Mouse (Mus musculus) heart, adult 8-10 months (tissue): ENCODE data around the gene Zfp53. TPM values are rescaled to one million over a fixed set of nuclear protein-coding genes. Genes with fewer than 3 reads are reported as not detected.
"Not testable (repeated sequence)": the region's sequence is repeated elsewhere in the genome, so short reads cannot be mapped to it uniquely, and the experiment has no call there.

Source experiments
- DNase-seq: peaks from one replicate; pipeline ENCODE4 v3.0.0; 2022; ENCODE audit warnings: low spot score
- total RNA-seq, 4 experiments: library from RNA; stranded (reverse); gene quantifications; 2 replicates each; pipeline ENCODE4 v1.2.4; 2022

The Zfp53 gene
- total RNA-seq = 1 to 10 TPM; 1.8 to 3.1 (median 2.4) TPM

DNA sequence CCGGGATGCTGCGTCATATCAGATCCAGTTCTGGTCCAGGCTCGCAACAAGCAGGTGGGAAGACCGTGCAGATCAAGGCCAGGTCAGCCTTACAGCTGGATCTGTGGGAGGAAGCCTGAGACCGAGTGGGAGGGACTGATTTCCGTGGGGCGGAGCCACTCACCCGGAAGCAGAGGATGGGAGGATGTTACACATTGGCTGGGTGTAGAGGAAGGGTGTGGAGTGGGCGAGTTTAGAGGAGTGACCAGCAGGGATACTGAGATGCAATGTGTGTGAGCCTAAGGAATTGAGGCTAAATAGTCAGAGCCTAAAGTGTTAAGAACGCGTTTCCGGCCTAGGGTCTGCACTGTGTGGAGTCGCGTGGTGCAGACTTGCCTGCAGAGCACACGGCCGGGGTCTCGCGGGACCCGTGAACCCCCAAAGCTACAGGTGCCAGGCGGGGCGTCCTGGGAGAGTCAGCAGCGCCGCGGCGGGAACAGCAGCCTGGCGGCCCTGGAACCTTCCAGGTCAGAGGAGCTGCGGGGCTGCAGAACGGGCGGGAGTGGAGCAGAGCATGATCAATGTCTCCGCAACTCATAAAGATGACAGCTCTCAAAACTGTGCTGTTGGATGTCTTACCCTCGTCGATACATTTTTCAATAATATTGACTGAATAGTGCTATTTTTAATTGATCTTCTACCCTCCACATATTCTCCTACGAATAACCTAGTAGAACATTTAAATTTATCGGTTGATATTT is at the start of gene Zfp53:
TSS of gene Zfp53 (plus strand) at position 239 of the 740 bp plus-strand sequence.
- DNase-seq = peak; percentile 93

DNA sequence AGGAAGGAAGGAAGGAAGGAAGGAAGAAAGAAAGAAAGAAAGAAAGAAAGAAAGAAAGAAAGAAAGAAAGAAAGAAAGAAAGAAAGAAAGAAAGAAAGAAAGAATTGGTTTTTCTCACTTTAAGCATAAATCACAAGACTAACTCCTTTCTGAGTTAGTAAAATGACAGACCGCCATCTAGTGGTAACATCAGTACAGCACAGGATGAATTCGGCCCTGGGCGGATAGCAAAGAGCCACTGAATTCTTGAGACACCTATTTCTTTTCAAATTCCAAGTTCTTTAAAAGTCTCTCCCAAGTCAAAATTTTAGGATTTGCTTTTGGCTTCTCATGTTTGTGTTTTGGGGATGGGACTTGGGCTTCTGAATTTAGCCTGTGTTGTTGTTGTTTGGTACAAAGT is 39.1 kb upstream of the Zfp53 start:
- DNase-seq = peak; percentile 89

DNA sequence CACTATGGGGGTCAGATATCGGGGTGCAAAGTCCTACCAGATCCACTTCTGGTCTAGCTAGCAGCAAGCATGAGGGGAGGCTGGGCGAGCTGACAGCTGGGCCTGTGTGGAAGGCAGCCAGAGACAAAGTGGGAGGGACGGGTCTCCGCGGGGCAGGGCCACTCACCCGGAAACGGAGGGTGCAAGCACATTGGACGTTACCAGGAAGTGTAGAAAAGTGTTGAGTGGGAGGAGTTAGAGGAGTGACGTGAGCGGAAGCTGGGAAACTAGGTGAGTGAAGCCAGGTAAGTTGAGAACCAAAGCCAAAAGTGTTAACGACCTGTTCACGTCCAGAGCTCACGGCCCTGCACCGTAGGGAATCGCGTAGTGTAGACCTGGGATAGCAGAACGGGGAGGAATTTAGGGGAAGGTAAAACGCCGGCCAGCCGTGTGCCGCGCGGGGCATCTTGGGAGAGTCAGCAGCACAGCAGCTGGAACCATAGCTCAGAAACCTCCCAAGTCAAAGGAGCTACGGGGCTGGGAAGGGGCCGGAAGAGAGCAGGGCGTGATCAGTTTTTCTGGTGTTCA is 38.6 kb upstream of the Zfp53 start, which contains the start of gene Zfp51:
TSS of gene Zfp51 (plus strand) at position 237 of the 567 bp plus-strand sequence.
- DNase-seq = peak; percentile 96

DNA sequence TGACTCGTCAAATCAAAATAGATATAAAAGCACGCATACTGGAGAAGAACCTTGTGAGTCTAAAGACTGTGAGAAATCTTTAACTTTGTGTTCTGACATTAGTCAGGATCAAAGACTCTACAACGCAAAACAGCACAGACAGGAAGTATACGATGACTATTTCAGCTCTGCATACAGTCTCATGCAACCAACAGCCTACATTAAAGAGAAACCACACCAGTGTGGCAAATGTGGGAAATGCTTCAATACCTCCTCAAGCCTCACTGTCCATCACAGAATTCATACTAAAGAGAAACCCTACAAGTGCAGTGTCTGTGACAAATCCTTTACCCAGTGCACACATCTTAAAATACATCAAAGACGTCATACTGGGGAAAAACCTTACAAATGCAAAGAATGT is 25.2 kb upstream of the Zfp53 start:
- no peak for DNase-seq

DNA sequence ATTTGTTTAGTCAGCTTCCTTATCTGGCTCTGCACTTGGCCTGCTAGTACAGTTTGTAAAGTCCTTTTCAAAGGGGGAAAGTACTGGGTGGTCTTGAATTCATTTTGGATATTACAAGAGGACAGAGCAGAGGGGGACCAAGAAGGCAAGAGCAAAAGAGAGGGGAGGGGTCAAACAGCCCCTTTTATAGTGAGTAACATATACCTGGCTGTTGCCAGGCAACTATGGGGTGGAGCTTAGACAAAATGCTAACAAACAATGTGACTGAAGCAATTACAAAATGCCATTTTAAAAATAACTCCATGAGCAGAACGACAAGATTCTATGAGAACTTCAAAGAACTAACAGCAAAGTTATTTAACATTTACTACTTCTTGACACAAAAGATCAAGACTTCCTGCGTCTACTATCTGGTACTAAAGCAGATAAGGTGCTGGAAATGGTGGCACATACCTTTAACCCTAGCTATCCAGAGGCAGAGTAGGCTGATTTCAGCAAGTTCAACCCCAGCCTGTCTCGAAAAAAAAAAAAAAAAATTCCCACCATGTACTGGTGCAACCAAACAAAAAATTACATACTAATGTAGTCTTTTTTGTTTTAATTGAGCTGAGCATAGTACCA is 16.7 kb upstream of the Zfp53 start:
- DNase-seq = no peak

DNA sequence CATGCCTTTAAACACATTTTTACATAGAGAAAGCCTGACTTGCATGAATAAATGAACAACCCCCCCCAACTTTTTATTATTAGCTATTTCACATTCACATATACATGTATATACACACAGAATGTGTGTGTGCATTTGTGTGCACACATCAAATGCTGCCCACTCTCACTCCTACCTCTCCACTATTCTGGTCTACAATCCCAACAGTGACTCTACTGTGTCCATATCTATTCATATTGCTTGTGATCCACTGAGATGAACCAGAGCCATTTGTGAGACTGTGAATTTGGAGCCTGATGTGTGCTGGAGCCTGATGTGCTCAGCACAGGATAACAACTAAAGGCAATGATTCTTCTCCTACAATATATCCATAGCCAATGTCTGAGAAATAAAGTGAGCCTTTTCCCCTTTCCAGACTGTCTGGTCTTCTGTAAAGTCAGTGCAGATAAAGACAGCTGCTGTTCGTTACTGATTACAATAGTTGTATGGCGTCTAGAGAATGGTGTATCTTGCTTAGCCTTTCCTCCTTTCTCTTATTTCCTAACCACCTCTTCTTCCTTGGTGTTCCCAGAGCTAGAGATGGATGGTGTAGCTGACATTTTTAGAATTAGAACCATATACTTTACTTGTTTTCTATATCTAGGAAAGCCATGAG is 16.0 kb upstream of the Zfp53 start:
- no peak for DNase-seq

DNA sequence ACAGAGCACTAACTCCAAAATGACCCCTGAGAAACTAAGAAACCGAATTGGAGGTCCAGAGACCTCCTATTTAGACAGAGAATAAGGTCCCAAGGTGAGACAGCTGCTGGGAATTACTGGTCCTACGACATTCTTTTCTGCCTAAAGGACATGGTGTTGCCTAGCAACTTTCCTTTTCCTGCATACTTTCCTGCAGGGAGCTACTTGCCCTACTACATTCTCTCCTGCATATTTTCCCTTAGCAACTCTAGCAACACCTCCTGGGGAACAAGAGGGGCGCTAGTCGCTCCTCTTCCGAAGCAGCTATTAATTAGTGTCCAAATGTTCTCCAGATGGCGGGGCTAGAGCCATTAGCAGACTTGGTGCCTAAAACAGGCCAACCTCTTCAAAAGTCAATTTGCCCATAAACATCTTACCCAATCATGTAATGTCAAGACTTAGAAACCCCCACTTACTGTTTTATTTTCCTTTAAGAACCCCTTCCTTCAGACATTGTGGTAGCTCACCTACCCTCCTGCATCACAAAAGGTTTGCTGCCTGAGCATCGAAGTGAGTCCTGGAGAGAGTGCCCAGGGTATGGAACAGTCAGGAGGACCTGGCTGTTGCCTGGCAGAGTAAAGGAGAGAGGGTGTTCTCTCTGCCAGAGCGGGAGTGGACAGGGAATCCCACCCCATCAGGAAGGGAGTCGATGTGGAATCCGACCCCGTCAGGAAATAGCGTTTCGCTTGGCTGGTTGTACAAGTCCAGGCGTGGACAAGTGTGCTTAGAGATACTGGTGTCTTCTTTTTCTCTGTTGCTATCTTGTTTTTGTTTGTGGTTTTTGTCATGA is 15.2 kb upstream of the Zfp53 start:
- DNase-seq = no peak

DNA sequence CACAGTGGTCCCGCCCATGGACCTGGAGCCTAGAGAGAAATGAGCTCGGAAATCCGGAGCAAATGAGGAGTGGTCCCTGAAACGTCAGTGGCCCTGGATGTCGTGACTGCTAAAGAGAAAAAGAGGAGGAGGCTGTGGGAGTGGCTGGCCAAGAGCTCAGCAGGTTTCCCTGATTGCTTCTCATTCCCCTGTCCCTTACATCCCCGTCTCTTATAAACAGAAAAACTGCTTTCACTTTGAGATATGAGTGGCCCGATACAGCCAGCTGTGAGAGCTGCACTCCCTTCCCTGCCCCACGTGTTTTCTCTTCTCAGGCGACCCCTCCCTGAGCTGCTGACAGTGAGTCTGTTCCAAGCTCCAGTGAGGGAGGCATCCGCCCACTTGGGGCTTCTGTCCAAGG is 14.1 kb upstream of the Zfp53 start:
- not testable (repeated sequence) for DNase-seq

DNA sequence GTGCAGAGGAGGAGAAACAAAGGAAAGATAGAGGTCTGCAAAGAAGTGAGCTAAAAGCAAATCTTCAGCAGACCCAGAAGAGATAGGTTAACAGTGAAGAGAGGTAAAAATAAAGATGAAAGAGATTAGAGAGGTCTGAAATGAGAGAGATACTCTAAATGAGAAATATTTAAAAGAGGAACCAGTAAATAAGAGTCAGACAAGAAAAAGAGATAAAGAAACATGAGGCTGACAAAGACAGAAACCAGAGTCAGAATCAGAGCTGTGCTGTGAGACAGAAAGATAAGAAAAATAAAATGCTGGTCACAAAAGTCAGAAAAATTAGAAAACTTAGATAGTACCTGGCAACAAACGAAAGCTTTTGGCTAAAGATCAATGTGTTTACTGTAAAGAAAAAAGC is 13.5 kb upstream of the Zfp53 start:
- DNase-seq = not testable (repeated sequence)

DNA sequence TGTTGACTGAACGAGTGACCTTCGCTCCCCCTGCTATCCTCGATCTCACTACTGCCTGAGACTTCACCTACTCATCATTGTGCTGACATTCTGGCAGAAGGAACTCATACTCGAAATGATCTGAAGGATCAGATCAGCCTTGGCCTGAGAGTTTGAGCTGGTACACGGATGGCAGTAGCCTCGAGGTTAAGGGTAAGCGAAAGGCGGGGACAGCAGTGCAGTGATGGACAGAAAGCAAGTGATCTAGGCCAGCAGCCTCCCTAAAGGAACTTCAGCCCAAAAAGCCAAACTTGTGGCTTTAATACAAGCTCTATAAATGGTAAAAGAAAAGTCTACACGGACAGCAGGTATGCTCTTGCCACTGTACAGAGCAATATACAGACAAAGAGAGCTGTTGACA is 12.4 kb upstream of the Zfp53 start:
- DNase-seq = not testable (repeated sequence)

DNA sequence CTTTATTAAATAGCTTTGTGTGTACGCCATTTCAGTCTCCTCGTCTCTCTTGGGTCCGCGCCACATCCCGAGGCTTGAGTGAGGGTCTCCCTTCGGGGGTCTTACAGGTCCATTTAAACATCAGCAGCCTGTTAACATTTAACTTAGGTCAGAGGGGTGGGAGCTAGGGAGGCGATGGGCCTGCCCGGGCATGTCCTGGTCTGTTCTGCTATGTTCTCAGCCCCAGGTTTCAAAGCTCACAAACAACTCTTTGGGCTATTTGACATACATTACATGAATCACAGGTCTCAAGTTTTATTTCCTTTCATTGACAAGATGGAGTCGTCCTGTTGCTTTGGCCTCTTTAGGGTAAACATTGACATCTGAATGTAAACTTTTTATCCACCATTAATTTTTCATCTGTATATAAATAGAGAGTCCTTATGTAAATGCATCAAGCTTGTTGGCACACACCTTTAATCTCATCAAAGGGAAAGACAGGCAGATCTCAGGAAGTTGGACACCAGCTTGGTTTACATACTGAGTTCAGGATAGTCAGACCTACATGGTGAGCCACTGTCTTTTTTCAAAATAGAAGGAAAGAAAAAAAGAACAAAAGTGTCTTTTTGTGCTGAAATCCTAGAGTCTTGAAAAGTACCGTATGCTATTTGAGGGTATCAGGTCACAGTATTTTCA is 10.6 kb upstream of the Zfp53 start:
- DNase-seq = not testable (repeated sequence)

DNA sequence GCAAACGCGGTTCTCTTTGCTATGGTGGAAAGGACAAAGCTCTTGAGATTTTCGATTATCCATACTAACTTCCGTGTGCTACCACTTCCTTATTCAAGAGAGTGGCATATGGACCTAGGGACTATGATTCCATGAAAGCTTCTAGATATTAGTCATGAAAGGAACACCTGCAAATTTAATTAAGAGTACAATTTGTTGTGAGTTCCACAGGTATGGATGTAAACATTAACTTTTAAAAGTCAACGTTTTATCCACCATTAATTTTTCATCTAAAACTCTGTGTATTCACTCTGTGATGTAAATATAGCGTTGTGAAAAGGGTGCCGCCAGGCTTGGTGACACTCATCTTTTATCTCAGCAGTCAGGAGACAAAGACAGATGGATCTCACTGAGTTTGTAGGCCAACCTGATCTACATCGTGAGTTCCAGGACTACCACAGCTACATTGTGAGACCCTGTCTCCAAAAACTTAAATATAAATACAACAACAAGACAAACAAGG is 753 bp downstream of the Zfp53 start:
- DNase-seq = no peak

DNA sequence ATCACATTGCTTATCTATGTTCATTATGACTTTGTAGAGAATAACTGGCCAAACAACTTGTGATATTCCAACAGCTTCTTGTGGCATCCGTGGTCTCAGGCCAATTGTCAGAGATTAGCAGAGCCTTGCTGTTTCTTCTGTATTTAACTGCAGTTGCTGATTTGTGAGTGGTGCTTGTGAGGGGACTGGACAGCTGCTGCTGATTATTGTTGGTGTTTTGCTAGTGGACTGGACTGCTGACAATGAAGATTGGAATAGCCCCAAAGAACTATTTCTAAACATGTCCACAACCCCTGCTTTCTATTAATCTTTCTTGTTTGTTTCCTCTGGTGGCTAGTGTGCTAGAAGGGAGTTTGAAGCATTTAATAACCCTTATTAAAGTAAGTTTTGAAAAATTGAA is 12.6 kb downstream of the Zfp53 start:
- no peak for DNase-seq

DNA sequence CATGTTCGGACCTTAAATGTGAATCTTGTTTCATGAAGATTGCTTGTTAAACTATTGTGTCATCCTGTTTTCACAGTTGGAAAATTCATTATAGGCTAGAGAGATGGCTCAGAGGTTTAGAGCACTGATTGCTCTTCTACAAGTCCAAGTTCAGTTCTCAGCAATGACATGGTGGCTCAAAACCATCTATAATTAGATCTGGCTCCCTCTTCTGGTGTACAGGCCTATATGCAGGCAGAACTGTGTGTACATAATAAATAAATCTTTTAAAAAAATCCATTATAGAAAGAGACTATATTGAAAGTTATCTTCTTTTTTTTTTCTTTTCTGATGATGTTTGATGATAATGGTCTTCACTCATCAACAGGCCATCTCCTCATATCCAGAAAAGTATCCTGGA is 15.7 kb downstream of the Zfp53 start:
- DNase-seq = no peak

DNA sequence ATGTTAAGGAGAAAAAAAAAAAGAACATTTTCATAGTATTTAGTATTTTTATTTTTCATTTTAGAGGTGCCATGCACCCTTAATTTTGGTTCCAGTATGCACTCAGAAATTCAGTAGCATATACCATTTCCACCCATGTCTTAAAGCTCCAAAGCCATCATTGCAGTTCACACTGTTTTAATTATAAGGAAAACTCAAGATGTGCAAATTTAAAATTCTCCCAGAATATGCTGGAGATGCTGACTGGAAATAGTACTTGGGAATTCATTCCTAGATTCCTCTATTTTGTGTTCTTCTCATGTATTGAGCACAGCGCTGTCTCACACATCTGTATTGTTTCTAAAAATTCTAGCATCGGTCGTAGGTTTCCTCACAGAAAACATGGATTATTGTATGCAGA is 17.5 kb downstream of the Zfp53 start:
- no peak for DNase-seq

DNA sequence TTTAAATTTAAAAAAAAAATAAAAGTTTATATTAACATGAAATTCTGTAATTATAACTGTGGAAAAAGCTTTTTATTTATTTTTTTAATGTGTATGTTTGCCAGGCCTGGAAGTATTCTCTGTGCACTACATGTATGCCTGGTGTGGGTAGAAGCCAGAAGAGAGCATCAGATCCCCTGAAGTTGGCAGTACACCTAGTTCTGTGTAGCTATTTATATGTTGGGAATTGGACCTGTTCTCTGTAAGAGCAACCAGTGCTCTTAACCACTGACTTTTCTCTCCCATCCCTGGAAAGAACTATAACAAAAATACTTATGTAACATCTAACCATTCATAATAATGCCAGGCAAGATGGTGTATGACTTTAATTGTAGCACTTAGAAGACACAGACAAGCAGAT is 21.0 kb downstream of the Zfp53 start:
- peak; percentile 61 for DNase-seq

DNA sequence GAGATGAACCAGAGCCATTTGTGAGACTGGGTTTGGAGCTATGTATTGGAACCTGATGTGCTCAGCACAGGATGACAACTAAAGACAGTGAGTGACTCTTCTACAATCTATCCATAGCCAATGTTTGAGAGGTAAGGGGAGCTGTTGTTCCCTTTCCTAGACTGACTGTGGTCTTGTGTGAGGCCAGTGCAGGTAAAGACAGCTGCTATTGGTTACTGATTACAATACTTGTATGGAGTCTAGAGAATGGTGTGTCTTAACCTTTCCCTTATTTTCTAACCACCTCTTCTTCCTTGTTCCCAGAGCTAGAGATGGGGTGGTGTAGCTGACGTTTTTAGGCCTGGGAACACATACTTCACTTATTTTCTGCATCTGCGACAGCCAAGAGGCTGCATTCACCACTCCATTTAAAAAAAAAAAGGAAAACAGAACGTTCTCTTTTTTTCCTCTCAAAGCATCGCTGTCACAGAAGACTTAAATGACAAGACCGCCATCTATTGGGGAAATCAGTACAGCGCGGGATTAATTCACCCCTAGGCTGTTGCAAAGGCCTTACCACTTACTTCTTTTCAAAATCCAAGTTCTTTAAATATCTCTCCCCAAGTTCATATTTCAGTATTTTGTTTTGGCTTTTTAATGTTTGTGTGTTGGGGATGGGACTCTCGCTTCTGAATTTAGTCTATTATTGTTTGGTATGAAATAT is 26.8 kb downstream of the Zfp53 start:
- DNase-seq = peak; percentile 81

DNA sequence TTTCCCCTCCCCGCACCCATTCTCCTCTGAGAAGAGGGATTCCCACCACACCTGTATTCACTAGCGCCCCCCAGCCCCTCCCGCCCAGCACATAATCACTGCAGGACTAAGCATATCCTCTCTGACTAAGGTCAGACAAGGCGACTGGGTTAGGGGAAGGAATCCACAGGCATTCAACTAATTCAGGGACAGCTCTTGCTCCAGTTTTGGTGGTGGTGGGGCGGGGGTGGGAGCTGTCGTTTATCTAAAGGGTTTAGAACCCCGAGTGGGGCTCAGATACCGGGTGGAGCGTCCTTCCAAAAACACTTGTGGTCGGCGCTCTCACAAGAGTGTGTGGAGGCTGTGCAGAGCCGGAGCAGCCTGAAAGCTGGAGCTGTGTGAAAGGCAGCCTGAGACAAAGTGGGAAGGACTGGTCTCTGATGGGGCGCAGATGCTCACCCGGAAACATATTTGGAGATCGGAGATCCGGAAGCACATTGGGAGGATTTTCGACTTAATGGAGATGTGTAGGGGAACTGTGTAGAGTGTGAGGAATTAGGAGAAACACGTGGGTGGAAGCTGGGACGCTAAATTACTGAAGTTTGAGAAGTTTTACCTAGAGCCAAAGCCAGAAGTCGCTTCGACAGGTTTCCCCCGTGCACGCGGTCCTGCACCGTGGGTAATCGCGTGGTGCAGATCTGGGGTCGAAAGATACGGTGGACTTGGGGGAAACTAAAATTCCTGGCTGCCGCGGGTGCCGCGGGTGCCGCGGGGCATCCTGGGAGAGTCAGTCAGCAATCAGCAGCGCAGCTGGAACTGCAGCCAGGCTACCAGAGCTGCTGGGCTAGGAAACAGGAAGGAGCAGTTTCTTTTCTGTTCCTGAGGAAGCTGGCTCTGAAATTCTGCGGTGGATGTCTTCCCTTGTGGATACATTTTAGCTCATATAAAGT is 27.7 kb downstream of the Zfp53 start:
- peak; percentile 80 for DNase-seq

DNA sequence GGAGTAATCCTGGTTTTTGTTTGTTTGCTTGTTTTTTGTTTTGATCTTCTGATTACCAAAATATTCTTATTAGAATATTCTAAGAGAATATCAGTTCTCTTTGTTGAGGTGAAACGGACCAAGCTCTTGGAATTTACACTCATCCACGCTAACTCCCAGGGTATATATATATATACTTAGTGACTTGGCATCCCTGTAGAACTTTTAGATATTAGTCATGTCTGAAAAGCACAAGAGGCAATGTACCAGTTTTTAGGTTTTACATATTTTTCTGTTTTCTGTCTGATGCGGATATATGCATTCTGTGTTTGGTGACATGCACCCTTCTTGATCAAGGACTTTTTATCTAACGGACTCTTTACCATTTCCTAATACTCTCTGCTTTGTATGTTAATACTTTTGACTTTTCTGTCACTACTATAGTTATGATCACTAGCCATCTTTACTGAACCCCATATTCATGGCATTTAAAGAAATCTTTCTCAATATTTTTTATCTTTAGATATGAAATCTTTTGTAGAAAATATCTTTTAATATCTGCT is 28.4 kb downstream of the Zfp53 start:
- no peak for DNase-seq
